Mouse (Mus musculus) heart, adult 2 months (tissue): Measurements from ENCODE around the gene Gm21969.

ENCODE experiments used
- CTCF ChIP-seq: fragments of 200-600 bp; IDR thresholded peaks from 2 replicates; pipeline ENCODE4 v1.8.1; 2022; ENCODE audit warnings: antibody characterized with exemption, mild to moderate bottlenecking, moderate library complexity
- EP300 ChIP-seq: fragments of 200-500 bp; IDR thresholded peaks from 2 replicates; pipeline ENCODE4 v1.6.1; 2011; ENCODE audit warnings: low read depth, low read length, control low read depth; ENCODE audit not compliant: insufficient read depth
- POLR2A ChIP-seq: fragments of 200-500 bp; IDR thresholded peaks from 2 replicates; pipeline ENCODE4 v1.6.1; 2011; ENCODE audit warnings: mild to moderate bottlenecking, low read depth, low read length, control low read depth; ENCODE audit not compliant: insufficient read depth

DNA sequence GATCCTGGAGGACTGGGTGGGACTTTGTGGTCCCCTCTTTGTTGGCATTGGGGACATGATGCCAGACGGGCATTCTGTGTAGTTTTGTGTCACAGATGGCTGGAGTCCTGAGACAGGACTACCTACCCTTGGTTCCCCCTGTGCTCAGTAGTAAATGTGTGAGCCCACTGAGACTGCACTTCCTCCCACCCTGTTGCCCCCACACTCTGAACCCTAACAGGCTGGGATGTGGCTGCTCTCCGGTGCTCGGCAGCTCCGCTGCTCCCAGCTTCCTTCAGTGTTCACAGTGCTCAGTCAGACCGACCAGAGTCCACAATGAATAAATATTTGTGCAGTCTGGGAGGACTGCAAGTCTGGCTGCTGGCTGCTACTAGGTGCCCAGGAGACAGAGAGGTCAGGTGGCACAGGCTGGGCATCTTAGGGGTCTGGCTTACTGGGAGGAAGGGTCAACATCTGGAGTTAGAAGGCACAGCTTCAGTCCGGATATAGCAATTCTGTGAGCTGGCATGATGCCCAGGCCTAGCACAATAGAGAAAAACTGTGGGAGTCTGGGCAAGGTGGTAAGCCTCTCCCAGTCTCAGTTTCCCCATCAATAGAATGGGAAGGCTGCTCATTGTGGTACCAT lies 21.4 kb upstream of the Gm21969 start:
- no peak for TF ChIP-seq POLR2A
- TF ChIP-seq EP300 = no peak
- TF ChIP-seq CTCF = no peak
